Comparison of ENCODE assay signal across 7 mouse cellular contexts in genomic region chr19:5405924-5406323, GRCm38 (mm10). TPM values are rescaled to one million over a fixed set of nuclear protein-coding genes. Genes with fewer than 3 reads are reported as not detected.
DNase-seq lines count a peak whose midpoint lies in the region; ATAC-seq and TF ChIP-seq lines count a peak whose summit lies in the region.

No protein-coding gene starts in this region.

- 21% methylated on average over 7 of the region's 7 CpGs for WGBS in lung, postnatal 0 days
- 27% methylated on average over 7 of the region's 7 CpGs for WGBS in embryonic facial prominence, embryonic 14.5 days
- 27% methylated on average over 7 of the region's 7 CpGs for WGBS in limb, embryonic 11.5 days
- WGBS in neural tube, embryonic 15.5 days = 33% methylated on average over 7 of the region's 7 CpGs

- no peak for TF ChIP-seq EP300 in lung, postnatal 0 days (IDR thresholded peaks at IDR 0.05)

- 0 out of 2 replicates have a peak, but pooled peaks have one; percentile 13 for TF ChIP-seq CTCF in lung, postnatal 0 days (IDR thresholded peaks at IDR 0.05)

- H3K27ac ChIP-seq in lung, postnatal 0 days (ENCODE audit: low read length) = peak overlapping the region; percentile 80
- H3K27ac ChIP-seq in embryonic facial prominence, embryonic 14.5 days (replicated peaks; ENCODE audit: low read depth, low read length) = peak overlapping the region; percentile 70
- H3K27ac ChIP-seq in limb, embryonic 11.5 days (replicated peaks; ENCODE audit: low read depth, low read length) = peak overlapping the region; percentile 33; the same call in 1 of the 2 replicates
- peak overlapping the region; percentile 64 for H3K27ac ChIP-seq in neural tube, embryonic 15.5 days (replicated peaks)

- H3K4me3 ChIP-seq in lung, postnatal 0 days (ENCODE audit: low read depth, low read length) = peak overlapping the region; percentile 27
- H3K4me3 ChIP-seq in embryonic facial prominence, embryonic 14.5 days (ENCODE audit: low read depth, low read length) = peak overlapping the region; percentile 38
- H3K4me3 ChIP-seq in limb, embryonic 11.5 days (ENCODE audit: low read depth, low read length) = peak overlapping the region; percentile 30
- H3K4me3 ChIP-seq in neural tube, embryonic 15.5 days (replicated peaks) = peak overlapping the region; percentile 34

- no peak for ATAC-seq in lung, postnatal 0 days
- ATAC-seq in embryonic facial prominence, embryonic 14.5 days (ENCODE audit: low read depth) = no peak
- no peak for ATAC-seq in limb, embryonic 11.5 days (ENCODE audit: insufficient number of reproducible peaks, low FRiP score, low TSS enrichment, low read depth)
- ATAC-seq in neural tube, embryonic 15.5 days (ENCODE audit: low FRiP score) = no peak

- H3K4me2 ChIP-seq in lung, postnatal 0 days (replicated peaks; ENCODE audit: low read depth, low read length) = peak overlapping the region; percentile 48
- H3K4me2 ChIP-seq in embryonic facial prominence, embryonic 14.5 days (ENCODE audit: low read depth, low read length) = peak overlapping the region; percentile 58
- H3K4me2 ChIP-seq in limb, embryonic 11.5 days (ENCODE audit: low read depth, severe bottlenecking) = peak overlapping the region; percentile 57
- H3K4me2 ChIP-seq in neural tube, embryonic 15.5 days = peak overlapping the region; percentile 60

- H3K9me3 ChIP-seq in lung, postnatal 0 days (ENCODE audit: low read length) = no peaks in the 10 kb centered on the region
- H3K9me3 ChIP-seq in embryonic facial prominence, embryonic 14.5 days (ENCODE audit: control insufficient read depth, low read length) = no peaks in the 10 kb centered on the region
- no peaks in the 10 kb centered on the region for H3K9me3 ChIP-seq in limb, embryonic 11.5 days (ENCODE audit: control insufficient read depth, low read length)
- no peaks in the 10 kb centered on the region for H3K9me3 ChIP-seq in neural tube, embryonic 15.5 days (replicated peaks)

- H3K9ac ChIP-seq in lung, postnatal 0 days (replicated peaks; ENCODE audit: low read depth) = peak overlapping the region; percentile 19; the same call in 1 of the 2 replicates
- peak overlapping the region; percentile 51 for H3K9ac ChIP-seq in embryonic facial prominence, embryonic 14.5 days (ENCODE audit: low read depth, low read length)
- H3K9ac ChIP-seq in limb, embryonic 11.5 days (ENCODE audit: low read length) = peak overlapping the region; percentile 55
- H3K9ac ChIP-seq in neural tube, embryonic 15.5 days (replicated peaks) = 0 out of 2 replicates have a peak overlapping the region, but pooled peaks have one; percentile 36

- no peaks in the 10 kb centered on the region for H3K4me1 ChIP-seq in lung, postnatal 0 days (ENCODE audit: insufficient read depth, low read depth, low read length)
- H3K4me1 ChIP-seq in embryonic facial prominence, embryonic 14.5 days (ENCODE audit: control insufficient read depth, insufficient read depth, low read length) = peaks cover 13% of the 10 kb centered on the region
- 0 out of 2 replicates have a peak, but pooled peaks cover 5% of the 10 kb centered on the region for H3K4me1 ChIP-seq in limb, embryonic 11.5 days (ENCODE audit: control insufficient read depth, insufficient read depth, low read length)
- H3K4me1 ChIP-seq in neural tube, embryonic 15.5 days = peaks cover 15% of the 10 kb centered on the region

- H3K36me3 ChIP-seq in lung, postnatal 0 days (ENCODE audit: insufficient read depth, low read length) = no peaks in the 10 kb centered on the region
- no peaks in the 10 kb centered on the region for H3K36me3 ChIP-seq in embryonic facial prominence, embryonic 14.5 days (ENCODE audit: control insufficient read depth, insufficient read depth, low read length)
- no peaks in the 10 kb centered on the region for H3K36me3 ChIP-seq in limb, embryonic 11.5 days (ENCODE audit: control insufficient read depth, insufficient read depth, low read length)
- no peaks in the 10 kb centered on the region for H3K36me3 ChIP-seq in neural tube, embryonic 15.5 days

- no peaks in the 10 kb centered on the region for H3K27me3 ChIP-seq in lung, postnatal 0 days (replicated peaks; ENCODE audit: insufficient read depth, low read length)
- H3K27me3 ChIP-seq in embryonic facial prominence, embryonic 14.5 days (replicated peaks; ENCODE audit: control insufficient read depth, insufficient read depth, low read length) = no peaks in the 10 kb centered on the region
- H3K27me3 ChIP-seq in limb, embryonic 11.5 days (ENCODE audit: control insufficient read depth, insufficient read depth, low read length) = no peaks in the 10 kb centered on the region
- no peaks in the 10 kb centered on the region for H3K27me3 ChIP-seq in neural tube, embryonic 15.5 days (replicated peaks)

- DNase-seq in lung, postnatal 0 days (ENCODE audit: low spot score) = peak; percentile 70
- no peak for DNase-seq in lung, postnatal 14 days
- no peak for DNase-seq in embryonic facial prominence, embryonic 14.5 days (ENCODE audit: low spot score)
- DNase-seq in limb, embryonic 11.5 days (ENCODE audit: low spot score) = no peak
- DNase-seq in ovary, postnatal 10 days (ENCODE audit: low spot score) = no peak
- DNase-seq in left cerebral cortex, adult 8-10 months (ENCODE audit: low spot score in 2 of 2) = no peak

RNA-seq across cellular contexts. Expression of gene Tsga10ip, which starts 3.6 kb away (rescaled TPM):
- polyA plus RNA-seq in lung, postnatal 0 days (2015; fragmentation: Nextera tagmentation; extraction: Ambion mirVana) = 1.1 TPM in 2 replicates
- polyA plus RNA-seq in embryonic facial prominence, embryonic 14.5 days (2014; fragmentation: Nextera tagmentation; extraction: Ambion mirVana) = 0.53 TPM in 1 of 2 replicates, not detected in the other
- not detected in 2 replicates for polyA plus RNA-seq in limb, embryonic 11.5 days (2014; fragmentation: Nextera tagmentation; extraction: Ambion mirVana)
- polyA plus RNA-seq in neural tube, embryonic 15.5 days (2015; fragmentation: Nextera tagmentation; extraction: Ambion mirVana) = 0.59 TPM in 1 of 2 replicates, not detected in the other
- not detected for total RNA-seq in left cerebral cortex, adult 8-10 months (2022)

RNA-seq across cellular contexts. Expression of gene Sart1, which starts 17.4 kb away (rescaled TPM):
- polyA plus RNA-seq in lung, postnatal 0 days (2015; fragmentation: Nextera tagmentation; extraction: Ambion mirVana) = 35.2 and 43.5 TPM in 2 replicates
- polyA plus RNA-seq in embryonic facial prominence, embryonic 14.5 days (2014; fragmentation: Nextera tagmentation; extraction: Ambion mirVana) = 50.3 and 65.9 TPM in 2 replicates
- polyA plus RNA-seq in limb, embryonic 11.5 days (2014; fragmentation: Nextera tagmentation; extraction: Ambion mirVana) = 87.1 and 92.5 TPM in 2 replicates
- 66.5 and 72.8 TPM in 2 replicates for polyA plus RNA-seq in neural tube, embryonic 15.5 days (2015; fragmentation: Nextera tagmentation; extraction: Ambion mirVana)
- total RNA-seq in left cerebral cortex, adult 8-10 months (2022) = 100 to 1,000 TPM in 2 of 4 experiments, 10 to 100 TPM in 2; 85.6 to 109 (median 94.2) TPM

RNA-seq across cellular contexts. Expression of gene Drap1, which starts 18.9 kb away (rescaled TPM):
- 352 and 379 TPM in 2 replicates for polyA plus RNA-seq in lung, postnatal 0 days (2015; fragmentation: Nextera tagmentation; extraction: Ambion mirVana)
- polyA plus RNA-seq in embryonic facial prominence, embryonic 14.5 days (2014; fragmentation: Nextera tagmentation; extraction: Ambion mirVana) = 191 and 195 TPM in 2 replicates
- 216 and 243 TPM in 2 replicates for polyA plus RNA-seq in limb, embryonic 11.5 days (2014; fragmentation: Nextera tagmentation; extraction: Ambion mirVana)
- 300 and 329 TPM in 2 replicates for polyA plus RNA-seq in neural tube, embryonic 15.5 days (2015; fragmentation: Nextera tagmentation; extraction: Ambion mirVana)
- 100 to 1,000 TPM; 253 to 272 (median 266) TPM for total RNA-seq in left cerebral cortex, adult 8-10 months (2022)

RNA-seq across cellular contexts. Expression of gene AI837181, which starts 19.0 kb away (rescaled TPM):
- polyA plus RNA-seq in lung, postnatal 0 days (2015; fragmentation: Nextera tagmentation; extraction: Ambion mirVana) = 61.7 and 63.6 TPM in 2 replicates
- 51.1 and 56.1 TPM in 2 replicates for polyA plus RNA-seq in embryonic facial prominence, embryonic 14.5 days (2014; fragmentation: Nextera tagmentation; extraction: Ambion mirVana)
- polyA plus RNA-seq in limb, embryonic 11.5 days (2014; fragmentation: Nextera tagmentation; extraction: Ambion mirVana) = 43.8 and 47.7 TPM in 2 replicates
- 84.7 and 87.3 TPM in 2 replicates for polyA plus RNA-seq in neural tube, embryonic 15.5 days (2015; fragmentation: Nextera tagmentation; extraction: Ambion mirVana)
- total RNA-seq in left cerebral cortex, adult 8-10 months (2022) = 10 to 100 TPM; 70.4 to 79.1 (median 75.0) TPM

RNA-seq across cellular contexts. Expression of gene Banf1, which starts 39.0 kb away (rescaled TPM):
- 182 and 191 TPM in 2 replicates for polyA plus RNA-seq in lung, postnatal 0 days (2015; fragmentation: Nextera tagmentation; extraction: Ambion mirVana)
- 375 and 387 TPM in 2 replicates for polyA plus RNA-seq in embryonic facial prominence, embryonic 14.5 days (2014; fragmentation: Nextera tagmentation; extraction: Ambion mirVana)
- polyA plus RNA-seq in limb, embryonic 11.5 days (2014; fragmentation: Nextera tagmentation; extraction: Ambion mirVana) = 522 and 532 TPM in 2 replicates
- polyA plus RNA-seq in neural tube, embryonic 15.5 days (2015; fragmentation: Nextera tagmentation; extraction: Ambion mirVana) = 312 and 353 TPM in 2 replicates
- total RNA-seq in left cerebral cortex, adult 8-10 months (2022) = 10 to 100 TPM; 66.5 to 85.5 (median 77.9) TPM
